Mouse (Mus musculus): ENCODE measurements around the gene Gm21677. TPM values are rescaled to one million over a fixed set of nuclear protein-coding genes. Genes with fewer than 3 reads are reported as not detected.

Gm21677 gene
- not detected in 2 replicates for polyA plus RNA-seq (2012)

GRCm38 (mm10) chrY:3306349-3306748 lies at the start of gene Gm21677:
Gm21677 (minus strand) TSS chrY:3306449.

GRCm38 (mm10) chrY:3345229-3345628 lies 39.0 kb upstream of the Gm21677 start, which contains the start of gene Gm21693:
Gm21693 (minus strand) TSS chrY:3345329.

Other genes starting within 250 kb of the Gm21677 start
- gene Gm21693, start 38.9 kb upstream of the Gm21677 start, polyA plus RNA-seq (2012), result not detected in 2 replicates
- gene Gm21704, start 103.7 kb upstream of the Gm21677 start, polyA plus RNA-seq (2012), result not detected in 2 replicates
- not detected in 2 replicates for gene Gm21708, start 103.7 kb upstream of the Gm21677 start, polyA plus RNA-seq (2012)

All from megakaryocyte-erythroid progenitor cell, adult 5 weeks (primary cell).